Mouse (Mus musculus) heart, adult 9 months (tissue): ENCODE measurements around the gene Il1a.
A peak's percentile ranks its signal among the peaks of the same experiment; 100 is the strongest.

ENCODE experiments used
- DNase-seq, 2 experiments: peaks; one replicate each; pipeline ENCODE4 v3.0.0; 2022; ENCODE audit warnings: low spot score in 2 of 2

Il1a gene

GRCm38 (mm10) chr2:129309836-129310235, at the start of gene Il1a:
TSS of gene Il1a (minus strand) at chr2:129309972.
- no peak for DNase-seq

- DNase-seq: peak; percentile 24 to 37
Observed at GRCm38 (mm10) chr2:129338138-129338621, 28.4 kb upstream of the Il1a start.

DNA sequence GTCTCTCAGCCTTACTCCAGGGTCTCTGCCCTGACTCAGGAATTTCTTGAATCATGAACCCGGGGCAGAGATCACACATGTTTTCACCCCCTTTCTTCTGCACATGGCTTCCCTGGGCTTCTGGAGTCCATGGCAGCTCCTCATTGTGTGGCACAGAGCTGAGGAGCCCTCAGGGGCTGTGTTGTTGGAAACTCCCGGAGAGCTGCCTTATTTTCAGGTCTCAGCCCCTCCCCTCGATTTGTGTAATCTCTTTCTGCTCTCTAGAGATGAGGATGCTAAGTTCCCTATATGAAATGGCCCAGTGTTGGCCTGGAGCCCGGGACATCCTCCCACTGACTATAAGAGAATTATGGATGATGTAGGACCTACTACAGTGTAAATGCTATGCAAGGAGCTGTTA, 23.7 kb upstream of the Il1a start:
- no peak for DNase-seq

DNA sequence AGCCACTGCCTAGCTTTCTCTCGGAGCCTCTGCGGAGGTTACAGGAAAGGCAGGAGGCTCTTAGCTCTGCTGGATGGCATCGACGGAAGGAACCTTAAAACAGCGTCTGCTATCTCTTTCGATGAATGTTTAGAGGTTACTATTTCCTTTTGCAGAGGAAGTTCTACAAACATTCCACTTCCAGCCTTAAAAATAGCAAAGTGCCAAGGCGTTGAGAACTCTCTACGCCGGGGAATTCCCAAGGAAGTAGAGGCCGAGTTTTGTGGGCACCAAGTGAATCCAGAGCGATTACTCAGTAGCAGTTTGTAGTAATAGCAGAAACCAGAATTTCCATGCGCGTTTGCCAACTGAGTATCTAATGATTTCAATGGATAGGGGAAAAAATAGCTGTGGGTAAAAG, 20.8 kb upstream of the Il1a start:
- DNase-seq: no peak

- DNase-seq: no peak
Observed at GRCm38 (mm10) chr2:129330024-129330423, 20.3 kb upstream of the Il1a start.

DNA sequence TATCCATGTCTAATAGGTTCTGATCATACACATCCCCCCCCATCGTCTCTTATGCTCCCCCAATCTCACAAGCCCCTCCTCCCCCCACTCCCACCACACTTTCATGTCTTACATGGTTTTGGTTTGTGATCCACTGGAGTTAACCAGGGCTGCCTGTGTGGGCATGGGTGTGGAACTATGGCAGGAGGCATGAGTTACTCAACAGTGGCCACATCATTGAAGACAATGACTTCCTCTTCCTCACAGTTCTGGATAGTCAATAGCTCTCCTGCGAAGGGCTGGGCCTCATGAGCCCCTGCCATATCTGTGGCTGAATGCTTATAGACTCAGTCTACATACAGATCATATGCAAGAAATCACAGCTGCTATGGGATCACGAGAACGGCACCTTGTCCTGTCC, 18.5 kb upstream of the Il1a start:
- DNase-seq: no peak

DNA sequence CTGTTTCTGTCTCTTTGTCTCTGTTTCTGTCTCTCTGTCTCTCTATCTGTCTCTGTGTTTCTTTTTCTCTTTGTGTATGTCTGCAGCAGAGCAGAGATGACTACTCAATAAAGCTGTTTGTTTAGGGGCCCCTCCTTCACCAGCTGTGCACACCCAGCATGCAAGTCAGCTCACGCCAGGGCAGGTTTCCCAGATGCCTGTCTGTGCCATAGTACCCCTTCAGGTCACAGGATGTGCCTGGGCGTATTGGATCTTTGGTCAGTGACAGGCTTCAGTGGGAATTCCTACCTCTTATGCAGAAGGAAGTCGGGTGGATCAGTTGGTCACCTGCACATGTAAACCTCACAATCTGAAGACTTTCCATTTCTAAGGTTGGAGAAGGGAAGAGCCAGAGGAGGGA, 14.4 kb upstream of the Il1a start:
- no peak for DNase-seq

DNA sequence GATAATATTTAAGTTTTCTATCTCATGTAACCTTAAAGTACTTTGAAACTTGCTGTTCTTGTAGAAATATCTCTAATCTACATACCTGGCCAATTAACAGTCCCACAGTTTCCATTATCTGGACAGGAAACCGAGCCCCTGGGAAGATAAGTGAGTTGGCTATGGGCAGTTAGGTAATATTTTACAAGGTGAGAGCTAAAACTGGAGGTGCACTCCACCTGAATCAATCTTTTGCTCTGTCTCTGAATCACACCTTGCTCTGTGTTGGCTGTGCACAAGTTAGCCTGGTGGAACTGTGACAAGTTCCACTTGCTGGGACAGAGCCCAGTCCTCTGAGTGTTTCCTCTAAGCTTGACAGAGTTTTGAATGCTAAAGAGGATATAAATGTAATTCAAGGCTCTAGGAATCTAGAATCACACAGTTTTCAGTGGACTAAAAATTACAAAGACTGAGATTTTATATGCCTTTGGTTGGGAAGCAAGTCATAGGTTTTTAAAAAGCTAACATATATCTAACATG, 12.4 kb upstream of the Il1a start:
- no peak for DNase-seq

- DNase-seq: no peak
Observed at GRCm38 (mm10) chr2:129320033-129320605, 10.3 kb upstream of the Il1a start.

- no peak for DNase-seq
Observed at GRCm38 (mm10) chr2:129315831-129316230, 6.1 kb upstream of the Il1a start.

DNA sequence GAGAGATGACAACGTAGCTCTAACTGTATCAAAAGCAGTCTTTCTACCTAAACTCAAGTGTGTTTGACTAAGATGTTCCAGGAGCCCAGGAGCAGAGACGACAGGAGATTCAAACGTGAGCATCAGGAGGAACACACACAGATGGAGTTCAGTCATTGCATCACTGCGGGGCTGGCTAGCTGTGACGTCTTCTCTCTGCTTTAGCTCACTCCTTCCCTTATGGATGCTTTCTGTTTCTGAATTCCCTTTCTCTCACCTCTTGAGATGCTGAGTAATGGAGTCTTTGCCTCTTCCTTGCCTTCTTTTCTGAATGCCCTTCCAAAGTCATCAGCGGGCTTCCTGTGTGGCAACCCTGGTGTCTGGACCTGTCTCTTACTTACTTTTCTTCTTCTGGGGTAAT, 5.1 kb upstream of the Il1a start:
- DNase-seq: no peak

DNA sequence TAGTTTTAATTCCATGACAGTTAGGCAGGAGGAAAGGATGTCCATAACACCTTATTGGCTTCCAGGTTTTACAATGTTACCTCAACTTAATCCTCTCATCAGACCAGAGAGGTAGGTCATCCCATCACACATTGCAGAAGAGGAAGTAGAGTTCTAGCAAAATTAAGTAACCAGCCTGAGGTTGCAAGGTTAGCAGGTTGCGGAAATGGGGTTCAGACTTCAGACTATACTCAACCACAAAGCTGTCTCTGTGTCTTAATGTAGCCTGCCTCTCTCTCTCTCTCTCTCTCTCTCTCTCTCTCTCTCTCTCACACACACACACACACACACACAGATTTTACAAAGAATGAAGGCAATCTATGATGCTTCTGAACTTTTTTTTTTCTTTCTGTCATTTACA, 4.2 kb upstream of the Il1a start:
- no peak for DNase-seq

- no peak for DNase-seq
Observed at GRCm38 (mm10) chr2:129306020-129306419, 3.8 kb downstream of the Il1a start.

GRCm38 (mm10) chr2:129297589-129297982, 12.2 kb downstream of the Il1a start:
- no peak for DNase-seq

DNA sequence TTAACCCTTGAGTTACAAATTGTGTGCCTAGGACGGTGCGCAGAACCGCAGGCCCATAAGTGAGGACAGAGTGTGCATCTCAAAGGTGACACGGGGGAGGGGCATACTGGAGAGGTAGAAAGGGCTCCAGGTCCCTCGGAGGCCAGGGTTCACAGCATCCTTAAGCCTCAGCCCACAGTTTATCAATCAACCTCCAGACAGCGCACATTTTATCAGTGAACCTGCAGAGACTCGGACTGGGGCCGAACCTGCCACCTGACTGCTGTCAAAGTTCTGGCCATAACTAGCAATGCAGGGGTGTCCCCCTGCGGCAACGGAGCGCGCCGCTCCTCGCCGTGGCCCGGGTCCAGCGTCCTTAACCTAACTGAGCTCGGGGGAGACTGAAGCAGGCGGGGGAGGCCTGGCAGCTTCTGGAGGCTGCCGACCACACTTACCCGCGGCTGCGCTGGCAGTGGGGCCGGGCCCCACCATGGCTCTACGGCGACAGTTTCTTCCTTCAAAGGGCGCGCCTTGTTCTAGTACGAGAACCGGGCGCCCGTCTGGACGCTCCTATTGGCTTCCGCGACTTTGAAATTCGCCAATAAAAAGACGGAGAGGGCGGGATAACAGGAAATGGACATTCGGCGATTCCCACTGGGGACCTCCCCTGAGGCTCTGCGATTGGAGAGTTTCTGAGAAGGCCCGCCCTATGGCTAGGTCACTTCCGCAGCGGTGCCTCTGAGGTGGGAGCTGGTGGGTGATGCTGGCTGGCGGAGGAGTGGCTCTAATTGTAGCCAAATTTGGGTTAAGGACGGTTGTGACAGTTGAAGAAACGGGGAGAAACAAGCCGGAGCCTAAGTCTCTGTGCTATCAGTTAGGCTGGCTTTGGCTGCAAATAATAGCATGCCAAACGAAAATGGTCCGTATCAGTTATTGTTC, 12.8 kb downstream of the Il1a start, which contains the start of gene Ckap2l:
TSS of gene Ckap2l (minus strand) at position 542 of the 918 bp plus-strand sequence.
- DNase-seq: peak; percentile 98 to 99

GRCm38 (mm10) chr2:129296086-129296485, 13.7 kb downstream of the Il1a start:
- DNase-seq: no peak

GRCm38 (mm10) chr2:129295075-129295474, 14.7 kb downstream of the Il1a start:
- no peak for DNase-seq

DNA sequence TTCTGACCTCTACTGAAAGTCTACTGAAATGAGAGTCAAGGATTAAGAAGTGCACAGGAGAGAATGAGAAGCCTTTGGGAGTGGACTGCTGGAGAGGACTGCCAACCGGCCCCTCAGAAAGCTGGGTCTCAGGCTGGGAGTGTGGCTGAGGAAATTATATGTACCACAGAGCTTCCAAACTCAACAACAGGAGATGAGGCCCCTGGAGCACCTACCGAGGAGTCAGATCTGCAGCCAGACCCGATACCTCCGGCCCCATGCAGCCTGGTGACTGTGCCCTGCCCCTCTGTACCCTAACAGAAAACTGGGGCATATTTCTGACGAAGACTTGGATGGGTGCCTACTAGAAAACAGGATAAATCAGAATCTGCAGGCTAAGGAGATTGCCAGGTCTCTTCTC, 35.9 kb downstream of the Il1a start:
- DNase-seq: no peak

DNA sequence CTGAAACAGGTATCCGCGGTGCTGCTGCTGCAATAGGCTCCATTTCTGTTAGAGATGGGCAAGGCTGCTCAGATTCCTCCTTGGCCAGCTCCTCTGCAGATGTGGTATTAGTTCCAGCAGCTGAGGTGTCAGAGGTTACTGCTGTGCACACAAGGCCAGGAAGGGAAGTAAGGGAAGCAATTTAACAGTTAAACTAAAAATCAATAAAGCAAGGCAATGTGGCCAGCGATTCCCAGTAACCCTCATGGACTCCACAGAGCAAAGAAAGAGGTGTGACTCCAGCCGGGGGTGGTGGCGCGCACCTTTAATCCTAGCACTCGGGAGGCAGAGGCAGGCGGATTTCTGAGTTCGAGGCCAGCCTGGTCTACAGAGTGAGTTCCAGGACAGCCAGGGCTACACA, 39.2 kb downstream of the Il1a start:
- DNase-seq: no peak

GRCm38 (mm10) chr2:129269986-129270385, 39.8 kb downstream of the Il1a start:
- no peak for DNase-seq

GRCm38 (mm10) chr2:129269161-129269643, 40.6 kb downstream of the Il1a start:
- no peak for DNase-seq

DNA sequence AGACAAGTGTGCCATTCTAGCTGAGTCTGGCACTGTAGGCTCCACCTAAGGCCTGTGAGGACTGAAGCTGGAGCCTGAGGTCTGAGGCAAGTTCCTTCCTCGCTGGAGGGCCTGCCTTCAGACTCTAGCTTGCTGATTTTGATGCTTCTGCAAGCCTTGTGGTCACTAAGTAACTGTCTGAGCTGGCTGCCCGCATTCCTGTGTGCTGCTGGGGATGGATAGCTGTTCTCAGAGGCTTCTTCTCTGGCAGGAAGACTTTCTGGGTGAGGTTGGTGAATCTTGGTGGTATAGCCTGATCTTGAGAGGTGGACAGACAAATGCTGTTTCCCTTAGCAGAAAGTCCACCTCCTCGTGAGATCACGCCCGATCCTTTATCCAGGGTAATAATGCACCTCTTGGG, 42.0 kb downstream of the Il1a start:
- DNase-seq: no peak

- no peak for DNase-seq
Observed at GRCm38 (mm10) chr2:129265316-129265715, 44.5 kb downstream of the Il1a start.
